ENCODE assay signal across 10 mouse cellular contexts in genomic region chr3:68759375-68759774, GRCm38 (mm10).
DNase-seq lines count a peak whose midpoint lies in the region; ATAC-seq lines count a peak whose summit lies in the region.
"Had no signal": no experiment of that assay in that cellular context is flagged by ENCODE, and none has a peak within 500 bp of the region (broad histone marks: within the 10 kb centered on the region; RNA-seq: fewer than 3 reads in every experiment).

No protein-coding gene starts in this region.

- peak; percentile 28 for DNase-seq in kidney, adult 11 months
- no peak for DNase-seq in kidney, adult 18-20 months
- DNase-seq in layer of hippocampus, postnatal 36 days = peak; percentile 15 to 26
- no peak for DNase-seq in cerebellum, postnatal 36 days
- no peak for DNase-seq in retina, embryonic 14.5 days (ENCODE audit: low spot score)
- no peak for DNase-seq in yolk sac, embryonic 10.5 days (ENCODE audit: low spot score)
- DNase-seq: liver, embryonic 13.5 days had no signal

- peak; percentile 76; the same call in 1 of the 2 replicates for ATAC-seq in heart, embryonic 15.5 days (replicated peaks; ENCODE audit: insufficient number of reproducible peaks, insufficient read depth, low FRiP score, low read depth)

- H3K9me3 ChIP-seq in heart, embryonic 15.5 days (replicated peaks) = no peaks in the 10 kb centered on the region
- H3K9me3 ChIP-seq in megakaryocyte, embryonic 14.5 days = peaks cover 10% of the 10 kb centered on the region
- H3K9me3 ChIP-seq: G1E; liver, embryonic 13.5 days had no signal

- H3K9ac ChIP-seq in heart, embryonic 15.5 days = no peak overlapping the region
- H3K9ac ChIP-seq: liver, embryonic 13.5 days had no signal

- 43% methylated on average over 8 of the region's 8 CpGs for WGBS in heart, embryonic 15.5 days

- no peaks in the 10 kb centered on the region for H3K36me3 ChIP-seq in heart, embryonic 15.5 days
- H3K36me3 ChIP-seq in megakaryocyte, embryonic 14.5 days (replicated peaks; ENCODE audit: low read length) = no peaks in the 10 kb centered on the region
- H3K36me3 ChIP-seq: G1E; liver, embryonic 13.5 days had no signal

- H3K4me2 ChIP-seq in heart, embryonic 15.5 days = no peak overlapping the region
- H3K4me2 ChIP-seq: liver, embryonic 13.5 days had no signal

- no peak overlapping the region for H3K4me3 ChIP-seq in heart, embryonic 15.5 days
- peak overlapping the region; percentile 79 for H3K4me3 ChIP-seq in megakaryocyte, embryonic 14.5 days (replicated peaks)
- H3K4me3 ChIP-seq: liver, embryonic 13.5 days had no signal

- H3K27me3 ChIP-seq in heart, embryonic 15.5 days = no peaks in the 10 kb centered on the region
- H3K27me3 ChIP-seq in megakaryocyte, embryonic 14.5 days (replicated peaks) = no peaks in the 10 kb centered on the region
- H3K27me3 ChIP-seq: liver, embryonic 13.5 days had no signal

- H3K27ac ChIP-seq in heart, embryonic 15.5 days = peak overlapping the region; percentile 66
- H3K27ac ChIP-seq: liver, embryonic 13.5 days had no signal

- peaks cover 19% of the 10 kb centered on the region for H3K4me1 ChIP-seq in heart, embryonic 15.5 days (replicated peaks)
- peaks cover 48% of the 10 kb centered on the region for H3K4me1 ChIP-seq in megakaryocyte, embryonic 14.5 days

Comparison
In these comparisons a context has a peak if more than half of its experiments do, and no peak if none do; other contexts are left out.
1. DNase-seq: peak in kidney, adult 11 months (single experiment) and layer of hippocampus, postnatal 36 days (2 of 2); none in kidney, adult 18-20 months (single experiment), cerebellum, postnatal 36 days (0 of 2), retina, embryonic 14.5 days (single experiment) and yolk sac, embryonic 10.5 days (single experiment).